Mouse (Mus musculus): Measurements from ENCODE around the gene Fam196b.

The Fam196b gene

GRCm38 (mm10) chr11:34323664-34324063 lies 9.0 kb downstream of the Fam196b start:
- DNase-seq (ENCODE audit: extremely low read depth, low read depth, low spot score): no peak

- no peak for DNase-seq (ENCODE audit: extremely low read depth, low read depth, low spot score)
Observed at GRCm38 (mm10) chr11:34332344-34333031, 17.9 kb downstream of the Fam196b start.

GRCm38 (mm10) chr11:34337907-34338306 lies 23.3 kb downstream of the Fam196b start:
- DNase-seq (ENCODE audit: extremely low read depth, low read depth, low spot score): no peak

GRCm38 (mm10) chr11:34339693-34340092 lies 25.1 kb downstream of the Fam196b start:
- DNase-seq (ENCODE audit: extremely low read depth, low read depth, low spot score): no peak

GRCm38 (mm10) chr11:34343742-34344307 lies 29.2 kb downstream of the Fam196b start:
- no peak for DNase-seq (ENCODE audit: extremely low read depth, low read depth, low spot score)

- no peak for DNase-seq (ENCODE audit: extremely low read depth, low read depth, low spot score)
Observed at GRCm38 (mm10) chr11:34344310-34344709, 29.7 kb downstream of the Fam196b start.

GRCm38 (mm10) chr11:34348287-34348918 lies 33.8 kb downstream of the Fam196b start:
- DNase-seq (ENCODE audit: extremely low read depth, low read depth, low spot score): no peak

GRCm38 (mm10) chr11:34349453-34350056 lies 34.9 kb downstream of the Fam196b start:
- DNase-seq (ENCODE audit: extremely low read depth, low read depth, low spot score): no peak

- DNase-seq (ENCODE audit: extremely low read depth, low read depth, low spot score): no peak
Observed at GRCm38 (mm10) chr11:34355406-34355805, 40.8 kb downstream of the Fam196b start.

- no peak for DNase-seq (ENCODE audit: extremely low read depth, low read depth, low spot score)
Observed at GRCm38 (mm10) chr11:34356109-34356508, 41.5 kb downstream of the Fam196b start.

GRCm38 (mm10) chr11:34372224-34372623 lies 57.6 kb downstream of the Fam196b start:
- no peak for DNase-seq (ENCODE audit: extremely low read depth, low read depth, low spot score)

GRCm38 (mm10) chr11:34375557-34375956 lies 60.9 kb downstream of the Fam196b start:
- DNase-seq (ENCODE audit: extremely low read depth, low read depth, low spot score): no peak

GRCm38 (mm10) chr11:34377649-34378048 lies 63.0 kb downstream of the Fam196b start:
- no peak for DNase-seq (ENCODE audit: extremely low read depth, low read depth, low spot score)

- no peak for DNase-seq (ENCODE audit: extremely low read depth, low read depth, low spot score)
Observed at GRCm38 (mm10) chr11:34383501-34383900, 68.9 kb downstream of the Fam196b start.

GRCm38 (mm10) chr11:34384178-34384577 lies 69.6 kb downstream of the Fam196b start:
- no peak for DNase-seq (ENCODE audit: extremely low read depth, low read depth, low spot score)

GRCm38 (mm10) chr11:34385001-34385688 lies 70.5 kb downstream of the Fam196b start:
- no peak for DNase-seq (ENCODE audit: extremely low read depth, low read depth, low spot score)

GRCm38 (mm10) chr11:34389261-34390116 lies 74.9 kb downstream of the Fam196b start:
- no peak for DNase-seq (ENCODE audit: extremely low read depth, low read depth, low spot score)

GRCm38 (mm10) chr11:34392105-34392504 lies 77.5 kb downstream of the Fam196b start:
- no peak for DNase-seq (ENCODE audit: extremely low read depth, low read depth, low spot score)

GRCm38 (mm10) chr11:34395802-34396201 lies 81.2 kb downstream of the Fam196b start:
- DNase-seq (ENCODE audit: extremely low read depth, low read depth, low spot score): no peak

GRCm38 (mm10) chr11:34397661-34398060 lies 83.0 kb downstream of the Fam196b start:
- DNase-seq (ENCODE audit: extremely low read depth, low read depth, low spot score): no peak

Data from fat pad, adult 2 months (tissue).